Mouse (Mus musculus) naive thymus-derived CD4-positive, alpha-beta T cell, adult 2 months (primary cell): Measurements from ENCODE around the gene Insyn1.
A peak's percentile ranks its signal among the peaks of the same experiment; 100 is the strongest.

Experiments
- DNase-seq: peaks from one replicate; pipeline ENCODE4 v3.0.0-alpha.2; 2011; ENCODE audit warnings: low read depth

Insyn1 gene

DNA sequence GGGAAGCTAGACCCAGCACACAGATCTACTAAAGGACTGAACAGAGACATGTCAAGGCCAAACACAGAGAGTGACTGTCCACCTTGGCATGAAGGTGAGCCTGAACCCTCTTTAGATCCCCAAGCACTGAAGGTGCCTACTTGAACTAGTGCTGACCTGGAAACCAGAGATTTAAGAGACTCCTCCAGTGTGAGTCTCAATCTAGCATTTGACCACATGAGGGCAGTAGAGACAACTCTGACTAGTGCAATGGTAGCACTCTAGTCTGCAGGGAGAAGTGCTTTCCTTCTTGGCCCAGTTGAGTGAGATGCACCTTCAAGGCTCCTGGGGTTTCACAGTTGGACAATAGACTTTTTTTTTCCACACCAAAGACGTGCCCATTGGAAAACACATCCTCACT, 46.4 kb downstream of the Insyn1 start:
- DNase-seq: peak; percentile 72

GRCm38 (mm10) chr9:58535447-58536134, 47.2 kb downstream of the Insyn1 start:
- peak; percentile 37 for DNase-seq

GRCm38 (mm10) chr9:58537774-58538173, 49.4 kb downstream of the Insyn1 start:
- no peak for DNase-seq

DNA sequence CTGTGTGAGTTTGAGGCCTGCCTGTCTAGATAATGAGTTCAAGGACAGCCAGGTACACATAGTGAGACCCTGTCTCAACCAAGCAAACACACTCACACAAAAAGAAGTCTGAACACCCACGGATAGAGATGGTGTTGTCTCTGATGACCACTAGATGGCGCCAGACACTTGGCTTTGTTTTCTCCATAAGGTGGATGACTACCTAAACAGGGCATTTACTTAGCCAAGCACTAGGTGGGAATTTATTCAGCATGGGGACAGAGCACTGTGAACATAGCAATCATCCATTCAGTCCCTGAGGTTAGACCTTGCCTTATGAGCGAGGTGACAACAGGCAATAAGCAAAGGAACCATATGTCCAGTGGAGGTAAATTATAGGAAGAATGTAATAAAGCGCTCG, 51.5 kb downstream of the Insyn1 start:
- peak; percentile 79 for DNase-seq

GRCm38 (mm10) chr9:58541895-58542338, 53.5 kb downstream of the Insyn1 start:
- peak; percentile 54 for DNase-seq

- no peak for DNase-seq
Measured at GRCm38 (mm10) chr9:58544879-58545324, 56.5 kb downstream of the Insyn1 start.

DNA sequence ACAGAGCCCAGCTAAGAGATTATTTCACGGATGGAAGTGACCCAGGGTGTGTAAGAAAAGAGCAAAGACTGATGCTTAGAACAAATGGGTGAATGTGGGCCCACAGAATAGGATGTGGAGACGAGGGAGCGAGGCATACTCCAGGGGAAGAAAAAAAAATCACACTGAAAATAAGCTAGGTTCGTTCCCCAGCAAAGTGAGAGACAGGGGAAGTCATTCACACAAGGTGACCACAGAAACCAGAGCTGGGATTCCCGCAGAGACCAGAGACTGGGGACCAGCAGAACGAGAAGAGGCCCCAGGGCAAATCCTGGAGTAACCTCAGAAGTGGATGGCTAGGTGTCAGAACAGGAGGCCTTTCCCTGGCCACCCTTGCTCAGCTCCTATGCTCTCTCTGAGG, 57.0 kb downstream of the Insyn1 start:
- no peak for DNase-seq

DNA sequence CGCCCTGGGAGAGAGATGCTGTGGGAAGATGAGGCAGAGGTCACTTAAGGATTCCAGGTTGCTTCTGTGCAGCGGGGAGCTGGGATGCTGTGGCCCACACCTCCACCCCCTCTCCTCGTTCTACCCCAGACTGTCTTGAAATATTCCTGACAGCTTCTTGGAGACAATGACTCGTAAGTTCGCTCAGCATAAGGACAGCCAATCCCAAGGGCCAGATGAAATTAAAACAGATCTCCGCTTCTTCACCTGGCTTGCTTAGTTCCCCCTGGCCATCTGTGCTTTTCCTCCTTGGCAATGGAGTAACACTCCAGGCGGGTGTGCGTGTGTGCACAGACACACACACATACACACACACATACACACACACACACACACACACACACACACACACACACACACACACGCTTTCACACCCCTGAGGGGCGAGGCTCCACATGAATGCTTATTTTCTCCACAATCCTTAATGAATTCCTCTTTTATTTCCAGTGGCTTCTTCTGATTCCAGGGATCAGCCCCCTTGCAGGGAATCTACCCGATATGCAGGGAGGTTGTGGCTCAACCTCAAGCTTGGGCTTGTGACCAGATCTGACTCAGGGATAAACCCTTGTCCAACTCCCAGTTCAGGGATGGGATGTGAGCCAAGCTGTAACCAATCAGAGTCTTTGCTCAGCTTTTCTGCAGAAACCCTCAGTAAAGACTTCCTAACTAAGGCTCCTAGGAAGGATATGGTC, 58.4 kb downstream of the Insyn1 start:
- no peak for DNase-seq

- DNase-seq: no peak
Measured at GRCm38 (mm10) chr9:58548897-58549296, 60.5 kb downstream of the Insyn1 start.
